In genomic region chr19:11536593-11536992, GRCm38 (mm10) we compare ENCODE assay signal across 11 mouse cellular contexts. TPM values are rescaled to one million over a fixed set of nuclear protein-coding genes. Genes with fewer than 3 reads are reported as not detected.
DNase-seq lines count a peak whose midpoint lies in the region; ATAC-seq and TF ChIP-seq lines count a peak whose summit lies in the region.
"Had no signal": no experiment of that assay in that cellular context is flagged by ENCODE, and none has a peak within 500 bp of the region (broad histone marks: within the 10 kb centered on the region; RNA-seq: fewer than 3 reads in every experiment).

Gene Ms4a4d (plus strand): TSS chr19:11536801.

- H3K27me3 ChIP-seq in heart, postnatal 0 days (ENCODE audit: control insufficient read depth, insufficient read depth, low read length) = no peaks in the 10 kb centered on the region
- H3K27me3 ChIP-seq: embryonic facial prominence, embryonic 15.5 days had no signal

- 0 out of 2 replicates have a peak, but pooled peaks have one; percentile 24 for ATAC-seq in heart, postnatal 0 days (ENCODE audit: insufficient read depth, low read depth)
- ATAC-seq in megakaryocyte progenitor cell, adult 5-6 weeks (replicated peaks; ENCODE audit: poor library complexity) = no peak

- WGBS in heart, postnatal 0 days = 13% methylated on average over 7 of the region's 7 CpGs

- H3K9ac ChIP-seq in heart, postnatal 0 days (replicated peaks; ENCODE audit: low read depth, low read length) = no peak within 1 kb of the TSS
- H3K9ac ChIP-seq: embryonic facial prominence, embryonic 15.5 days had no signal

- no peaks in the 10 kb centered on the region for H3K4me1 ChIP-seq in heart, postnatal 0 days (ENCODE audit: control insufficient read depth, insufficient read depth)
- H3K4me1 ChIP-seq: embryonic facial prominence, embryonic 15.5 days had no signal

- no peaks in the 10 kb centered on the region for H3K36me3 ChIP-seq in heart, postnatal 0 days (replicated peaks; ENCODE audit: control insufficient read depth, insufficient read depth, low read length)
- H3K36me3 ChIP-seq: embryonic facial prominence, embryonic 15.5 days had no signal

- H3K9me3 ChIP-seq in heart, postnatal 0 days (replicated peaks; ENCODE audit: control insufficient read depth, low read length) = no peaks in the 10 kb centered on the region
- H3K9me3 ChIP-seq: embryonic facial prominence, embryonic 15.5 days had no signal

- H3K4me3 ChIP-seq in heart, postnatal 0 days (ENCODE audit: low read depth, low read length) = no peak within 1 kb of the TSS
- H3K4me3 ChIP-seq: embryonic facial prominence, embryonic 15.5 days had no signal

- TF ChIP-seq CTCF in heart, postnatal 0 days (IDR thresholded peaks at IDR 0.05; ENCODE audit: low read depth) = no peak

- peak; percentile 12 to 17 for DNase-seq in adrenal gland, postnatal 36 days
- DNase-seq in adrenal gland, adult 18-20 months (ENCODE audit: low spot score in 2 of 2) = no peak
- peak; percentile 56 for DNase-seq in ZHBTc4 (ENCODE audit: low read depth, low spot score)
- DNase-seq in heart, postnatal 0 days (ENCODE audit: low spot score) = no peak
- peak; percentile 12 for DNase-seq in ovary, postnatal 14 days (ENCODE audit: low spot score)
- DNase-seq in layer of hippocampus, postnatal 10 days (ENCODE audit: low spot score in 2 of 2) = no peak
- no peak for DNase-seq in kidney, adult 11 months

- no peak within 1 kb of the TSS for H3K27ac ChIP-seq in heart, postnatal 0 days (ENCODE audit: low read depth)
- H3K27ac ChIP-seq: embryonic facial prominence, embryonic 15.5 days; macrophage had no signal

- no peak within 1 kb of the TSS for H3K4me2 ChIP-seq in heart, postnatal 0 days (ENCODE audit: low read depth, low read length)
- H3K4me2 ChIP-seq: embryonic facial prominence, embryonic 15.5 days had no signal

- no peak for TF ChIP-seq EP300 in heart, postnatal 0 days (IDR thresholded peaks at IDR 0.05; ENCODE audit: low read depth)

RNA-seq across cellular contexts. Expression of gene Ms4a4d, which starts in this region (rescaled TPM):
- total RNA-seq in adrenal gland, postnatal 36 days (2021) = 1 to 10 TPM; 2.3 to 3.4 TPM
- 1 to 10 TPM; 3.5 to 3.9 TPM for total RNA-seq in adrenal gland, adult 18-20 months (2021)
- 1.1 and 1.8 TPM in 2 replicates for total RNA-seq in heart, postnatal 0 days (2014; rRNA removed; ENCODE audit: low replicate concordance)
- 2.8 and 3.4 TPM in 2 replicates for polyA plus RNA-seq in heart, postnatal 0 days (2015; fragmentation: Nextera tagmentation; extraction: Ambion mirVana)
- not detected for total RNA-seq in layer of hippocampus, postnatal 10 days (2021)
- total RNA-seq in megakaryocyte progenitor cell, adult 5-6 weeks (2015) = not detected in 2 replicates
- total RNA-seq in megakaryocyte progenitor cell, adult 5-6 weeks (2017) = not detected in 2 replicates
- polyA plus RNA-seq: brain, embryonic 14.5 days; macrophage had no signal

Comparison
In these comparisons a context has a peak if more than half of its experiments do, and no peak if none do; other contexts are left out.
1. DNase-seq: peak in adrenal gland, postnatal 36 days (2 of 2), ZHBTc4 (single experiment) and ovary, postnatal 14 days (single experiment); none in adrenal gland, adult 18-20 months (0 of 2), heart, postnatal 0 days (single experiment), layer of hippocampus, postnatal 10 days (0 of 2) and kidney, adult 11 months (single experiment).